Mouse (Mus musculus) lung, postnatal 0 days (tissue): ENCODE measurements around the gene Itk. TPM values are rescaled to one million over a fixed set of nuclear protein-coding genes. Genes with fewer than 3 reads are reported as not detected.
"Not testable (repeated sequence)": the region's sequence is repeated elsewhere in the genome, so short reads cannot be mapped to it uniquely, and the experiment has no call there.

Source experiments
- ATAC-seq: fragments of 200-750 bp; cut with Nextera tagmentation; 2 replicates; pipeline ENCODE4 v1.8.0; 2017; ENCODE audit warnings: moderate library complexity
- DNase-seq: peaks from one replicate; pipeline ENCODE4 v3.0.0-alpha.2; 2016; ENCODE audit warnings: low spot score
- H3K27ac ChIP-seq: fragments of 300-500 bp; sonication (generic); 2 replicates; pipeline ENCODE4 v1.5.1; 2014; ENCODE audit warnings: antibody characterized with exemption, mild to moderate bottlenecking, low read length, mixed read lengths
- H3K27me3 ChIP-seq: fragments of 300-500 bp; sonication (generic); replicated peaks from 2 replicates; pipeline ENCODE4 v1.6.1; 2014; ENCODE audit warnings: low read length, mixed read lengths; ENCODE audit not compliant: insufficient read depth
- H3K36me3 ChIP-seq: fragments of 300-500 bp; sonication (generic); 2 replicates; pipeline ENCODE4 v1.6.1; 2014; ENCODE audit warnings: low read length, mixed read lengths; ENCODE audit not compliant: insufficient read depth
- H3K4me1 ChIP-seq: fragments of 300-500 bp; sonication (generic); 2 replicates; pipeline ENCODE4 v1.6.1; 2014; ENCODE audit warnings: antibody characterized with exemption, low read depth, low read length, mixed read lengths; ENCODE audit not compliant: insufficient read depth
- H3K4me2 ChIP-seq: fragments of 300-500 bp; sonication (generic); replicated peaks from 2 replicates; pipeline ENCODE4 v1.6.1; 2014; ENCODE audit warnings: low read depth, mild to moderate bottlenecking, low read length, moderate library complexity, mixed read lengths
- H3K4me3 ChIP-seq: fragments of 300-500 bp; sonication (generic); 2 replicates; pipeline ENCODE4 v1.5.1; 2014; ENCODE audit warnings: low read depth, low read length
- H3K9ac ChIP-seq: fragments of 300-500 bp; sonication (generic); replicated peaks from 2 replicates; pipeline ENCODE4 v1.6.1; 2014; ENCODE audit warnings: low read depth, mild to moderate bottlenecking
- H3K9me3 ChIP-seq: fragments of 300-500 bp; sonication (generic); 2 replicates; pipeline ENCODE4 v1.6.1; 2016; ENCODE audit warnings: low read length, mixed read lengths
- CTCF ChIP-seq: IDR thresholded peaks from 2 replicates; pipeline ENCODE4 v1.5.1; 2016; ENCODE audit warnings: antibody characterized with exemption, mild to moderate bottlenecking
- EP300 ChIP-seq: IDR thresholded peaks from 2 replicates; pipeline ENCODE4 v1.6.1; 2016; ENCODE audit warnings: antibody characterized with exemption, mild to moderate bottlenecking, control low read depth
- WGBS: fragments of 180-500 bp; shearing (Covaris S2); extraction: QIAGEN DNeasy Blood & Tissue Kit; methylation state at CpG from one replicate; pipeline ENCODE4 v1.1.7; 2014; 5-methylcytosine and 5-hydroxymethylcytosine counted together
- polyA plus RNA-seq: library from polyadenylated mRNA; unstranded; fragments of >200 nt; fragmentation: Nextera tagmentation; extraction: Ambion mirVana; gene quantifications from 2 replicates; pipeline ENCODE4 v1.2.1, GENCODE M21; 2015

Itk gene
- 0.13 and 0.15 TPM in 2 replicates for polyA plus RNA-seq

- no peaks in the 10 kb centered on the region for H3K9me3 ChIP-seq
- no peaks in the 10 kb centered on the region for H3K27me3 ChIP-seq
- no peak within 1 kb of the TSS for H3K4me3 ChIP-seq
- no peak for ATAC-seq
- H3K27ac ChIP-seq = no peak within 1 kb of the TSS
- H3K4me2 ChIP-seq = no peak within 1 kb of the TSS
- TF ChIP-seq CTCF = no peak
- TF ChIP-seq EP300 = no peak
- H3K36me3 ChIP-seq = no peaks in the 10 kb centered on the region
- H3K9ac ChIP-seq = no peak within 1 kb of the TSS
- peak; percentile 6 for DNase-seq
- 66% methylated on average over 13 of the region's 13 CpGs for WGBS
- H3K4me1 ChIP-seq = no peaks in the 10 kb centered on the region
These were observed at the start of gene Itk for GRCm38 (mm10) chr11:46389336-46390117. Gene Itk (minus strand): TSS chr11:46389515.

GRCm38 (mm10) chr11:46437459-46438000 is 48.2 kb upstream of the Itk start:
- WGBS = 1% methylated on average over 23 of the region's 23 CpGs
- H3K36me3 ChIP-seq = peaks cover 4% of the 10 kb centered on the region; the same call in 1 of the 2 replicates
- H3K9ac ChIP-seq = peak overlapping the region; percentile 95
- DNase-seq = peak; percentile 48
- H3K4me2 ChIP-seq = peak overlapping the region; percentile 78
- no peak for TF ChIP-seq CTCF
- TF ChIP-seq EP300 = no peak
- ATAC-seq = no peak; the same call in 1 of the 2 replicates
- H3K27ac ChIP-seq = peak overlapping the region; percentile 93; the same call in 1 of the 2 replicates
- no peaks in the 10 kb centered on the region for H3K9me3 ChIP-seq
- peak overlapping the region; percentile 98 for H3K4me3 ChIP-seq
- no peaks in the 10 kb centered on the region for H3K27me3 ChIP-seq
- H3K4me1 ChIP-seq = no peaks in the 10 kb centered on the region

GRCm38 (mm10) chr11:46436760-46437458 is 47.6 kb upstream of the Itk start, which contains the start of gene Med7:
Gene Med7 (plus strand): TSS chr11:46436925.
- WGBS = 1% methylated on average over 55 of the region's 59 CpGs
- Histone ChIP-seq H3K36me3 (peaks cover 4% of the 10 kb centered on the region; the same call in 1 of the 2 replicates), H3K4me1 (no peaks in the 10 kb centered on the region), H3K4me3 (peak within 1 kb of the TSS; percentile 98), H3K9me3 (no peaks in the 10 kb centered on the region), H3K9ac (peak within 1 kb of the TSS; percentile 95), H3K27ac (peak within 1 kb of the TSS; percentile 93), H3K27me3 (no peaks in the 10 kb centered on the region), H3K4me2 (peak within 1 kb of the TSS; percentile 78)
- DNase-seq = peak; percentile 99
- TF ChIP-seq CTCF (no peak), EP300 (no peak)
- ATAC-seq = peak; percentile 100

- H3K9me3 ChIP-seq = no peaks in the 10 kb centered on the region
- ATAC-seq = no peak
- no peaks in the 10 kb centered on the region for H3K36me3 ChIP-seq
- no peak overlapping the region for H3K4me3 ChIP-seq
- no peak for DNase-seq
- no peaks in the 10 kb centered on the region for H3K4me1 ChIP-seq
- no peak overlapping the region for H3K4me2 ChIP-seq
- H3K9ac ChIP-seq = no peak overlapping the region
- TF ChIP-seq EP300 (no peak), CTCF (no peak)
- H3K27me3 ChIP-seq = no peaks in the 10 kb centered on the region
- no peak overlapping the region for H3K27ac ChIP-seq
These were observed 46.0 kb upstream of the Itk start for GRCm38 (mm10) chr11:46435363-46435762.

- Histone ChIP-seq H3K9ac (no peak overlapping the region), H3K9me3 (no peaks in the 10 kb centered on the region), H3K27ac (no peak overlapping the region), H3K36me3 (no peaks in the 10 kb centered on the region), H3K27me3 (no peaks in the 10 kb centered on the region), H3K4me3 (no peak overlapping the region), H3K4me2 (no peak overlapping the region), H3K4me1 (no peaks in the 10 kb centered on the region)
- TF ChIP-seq EP300 (no peak), CTCF (peak; percentile 91)
- DNase-seq (peak; percentile 85), ATAC-seq (peak; percentile 67)
- 18% methylated on average over 3 of the region's 3 CpGs for WGBS
These were observed 41.8 kb upstream of the Itk start for GRCm38 (mm10) chr11:46431129-46431528.

GRCm38 (mm10) chr11:46430123-46430522 is 40.8 kb upstream of the Itk start:
- no peak overlapping the region for H3K27ac ChIP-seq
- H3K36me3 ChIP-seq = no peaks in the 10 kb centered on the region
- H3K4me1 ChIP-seq = no peaks in the 10 kb centered on the region
- no peak for DNase-seq
- H3K9ac ChIP-seq = no peak overlapping the region
- no peak overlapping the region for H3K4me2 ChIP-seq
- no peaks in the 10 kb centered on the region for H3K27me3 ChIP-seq
- ATAC-seq = no peak
- TF ChIP-seq EP300 (no peak), CTCF (no peak)
- no peak overlapping the region for H3K4me3 ChIP-seq
- 79% methylated on average over 2 of the region's 2 CpGs for WGBS
- H3K9me3 ChIP-seq = no peaks in the 10 kb centered on the region

- not testable (repeated sequence) for H3K9me3 ChIP-seq, H3K27me3 ChIP-seq, H3K9ac ChIP-seq, H3K4me1 ChIP-seq, H3K36me3 ChIP-seq, ATAC-seq, DNase-seq, H3K4me2 ChIP-seq, H3K27ac ChIP-seq, H3K4me3 ChIP-seq
- 53% methylated on average over 4 of the region's 4 CpGs for WGBS
These were observed 38.8 kb upstream of the Itk start for GRCm38 (mm10) chr11:46428131-46428530.
